Mouse (Mus musculus): ENCODE data around the gene Tarbp1. TPM values are rescaled to one million over a fixed set of nuclear protein-coding genes. Genes with fewer than 3 reads are reported as not detected.
"Not testable (repeated sequence)": the region's sequence is repeated elsewhere in the genome, so short reads cannot be mapped to it uniquely, and the experiment has no call there.

The Tarbp1 gene
- total RNA-seq, 2 experiments from 2014 or later = 4.9 to 5.6 TPM

DNA sequence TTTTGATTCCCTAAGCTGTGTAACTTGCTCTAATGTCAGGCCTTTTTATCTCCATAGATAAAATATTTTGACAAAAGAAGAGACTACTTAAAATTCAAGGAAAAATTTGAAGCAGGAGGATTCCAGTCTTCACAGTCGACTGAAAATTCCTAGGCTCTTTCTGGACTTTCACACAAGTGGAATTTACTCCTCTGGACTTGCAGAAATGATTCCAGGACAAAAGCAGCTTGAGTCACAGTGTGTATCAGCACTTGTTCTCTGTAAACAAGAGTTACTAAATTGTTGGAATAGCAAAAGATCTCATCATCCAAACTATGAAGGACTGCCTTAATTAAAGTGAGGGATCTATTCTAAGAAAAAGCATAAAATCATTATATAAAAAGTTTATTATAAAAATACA, 49.9 kb downstream of the Tarbp1 start:
- DNase-seq = no peak
- intact Hi-C loops (cut with DNase I; ENCODE audit: low total_unique reads) = no loop called here

GRCm38 (mm10) chr8:126424163-126424562, 50.7 kb downstream of the Tarbp1 start:
- DNase-seq = no peak
- intact Hi-C loops (cut with DNase I; ENCODE audit: low total_unique reads) = no loop called here

GRCm38 (mm10) chr8:126422920-126423300, 52.0 kb downstream of the Tarbp1 start:
- intact Hi-C loops (cut with DNase I; ENCODE audit: low total_unique reads) = no loop called here
- no peak for DNase-seq

DNA sequence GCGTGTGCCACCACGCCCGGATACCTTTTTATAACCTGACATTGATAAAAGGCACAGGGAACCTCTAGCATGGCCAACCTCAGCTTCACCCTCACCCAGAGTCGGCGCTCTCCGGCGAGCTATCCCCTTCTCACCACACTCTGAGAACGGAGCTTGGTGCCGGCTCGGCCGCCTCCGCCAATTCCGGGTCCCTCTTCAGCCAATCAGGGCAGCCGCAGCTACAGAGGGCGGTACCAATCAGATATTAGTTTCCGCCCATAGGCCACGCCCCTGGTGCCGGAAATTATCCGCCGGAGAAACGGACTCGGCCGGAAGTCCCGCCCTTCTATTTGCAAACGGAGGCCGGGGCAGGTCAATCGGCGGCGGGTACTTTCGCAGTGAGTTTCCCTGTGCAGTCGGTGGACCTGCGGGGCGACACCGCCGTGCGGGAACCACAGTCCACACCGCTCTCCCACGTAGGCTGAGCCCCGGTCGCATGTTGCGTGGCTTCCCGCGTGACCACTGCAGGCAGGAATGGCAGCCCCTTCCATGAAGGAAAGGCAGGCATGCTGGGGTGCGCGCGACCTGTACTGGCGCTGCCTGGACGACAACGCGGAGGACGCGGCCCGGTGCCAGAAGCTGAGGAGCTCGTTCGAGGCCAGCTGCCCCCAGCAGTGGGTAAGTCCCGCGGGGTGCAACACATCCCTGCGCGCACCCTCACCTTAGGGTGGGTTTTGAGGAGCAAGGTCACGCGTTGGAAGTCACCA, 52.5 kb downstream of the Tarbp1 start, which contains the start of gene Coa6:
Coa6 (plus strand) TSS at position 342 of the 746 bp plus-strand sequence.
- DNase-seq = peak; percentile 98
- intact Hi-C loops (cut with DNase I; ENCODE audit: low total_unique reads) = no loop called here

GRCm38 (mm10) chr8:126420834-126421233, 54.0 kb downstream of the Tarbp1 start:
- no peak for DNase-seq
- intact Hi-C loops (cut with DNase I; ENCODE audit: low total_unique reads) = no loop called here

- DNase-seq = no peak
- intact Hi-C loops (cut with DNase I; ENCODE audit: low total_unique reads) = no loop called here
Measured at GRCm38 (mm10) chr8:126405030-126405429, 69.8 kb downstream of the Tarbp1 start.

DNA sequence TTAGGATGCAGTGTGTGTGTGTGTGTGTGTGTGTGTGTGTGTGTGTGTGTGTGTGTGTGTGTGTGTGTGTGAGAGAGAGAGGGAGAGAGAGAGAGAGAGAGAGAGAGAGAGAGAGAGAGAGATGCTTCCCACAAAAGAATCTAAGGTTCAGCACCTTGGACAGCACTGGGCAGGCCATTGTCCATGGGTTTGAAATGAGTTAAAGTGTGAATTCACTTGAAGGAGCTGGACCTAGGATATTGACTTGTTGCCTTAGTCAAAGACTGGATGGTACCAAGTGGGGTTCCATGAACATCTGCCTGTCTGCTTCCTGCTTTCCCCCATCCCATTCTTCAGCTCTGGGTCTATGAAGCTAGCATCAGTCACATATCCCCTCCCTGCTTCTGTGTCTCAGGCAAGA, 70.3 kb downstream of the Tarbp1 start:
- DNase-seq; intact Hi-C loops (cut with DNase I; ENCODE audit: low total_unique reads): not testable (repeated sequence)

DNA sequence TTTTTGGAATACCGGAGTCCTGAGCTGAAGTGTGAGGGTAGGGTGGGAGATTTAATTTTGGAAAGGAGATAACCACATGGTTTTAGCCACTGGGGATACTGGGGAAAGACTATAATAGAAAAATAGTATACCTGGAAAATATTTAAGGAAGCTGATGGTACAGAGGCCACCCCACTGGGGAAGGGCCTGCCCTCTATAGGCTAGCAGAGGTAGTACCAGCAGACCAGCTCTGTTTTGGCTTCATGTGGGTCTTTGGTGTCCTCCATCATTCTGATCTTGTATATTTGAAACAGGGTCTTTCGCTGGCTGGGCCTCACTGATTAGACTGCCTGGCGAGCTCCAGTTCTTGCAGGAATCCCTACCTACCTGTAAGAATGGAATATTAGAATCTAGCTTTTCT, 76.5 kb downstream of the Tarbp1 start:
- intact Hi-C loops (cut with DNase I; ENCODE audit: low total_unique reads) = no loop called here
- DNase-seq = no peak

DNA sequence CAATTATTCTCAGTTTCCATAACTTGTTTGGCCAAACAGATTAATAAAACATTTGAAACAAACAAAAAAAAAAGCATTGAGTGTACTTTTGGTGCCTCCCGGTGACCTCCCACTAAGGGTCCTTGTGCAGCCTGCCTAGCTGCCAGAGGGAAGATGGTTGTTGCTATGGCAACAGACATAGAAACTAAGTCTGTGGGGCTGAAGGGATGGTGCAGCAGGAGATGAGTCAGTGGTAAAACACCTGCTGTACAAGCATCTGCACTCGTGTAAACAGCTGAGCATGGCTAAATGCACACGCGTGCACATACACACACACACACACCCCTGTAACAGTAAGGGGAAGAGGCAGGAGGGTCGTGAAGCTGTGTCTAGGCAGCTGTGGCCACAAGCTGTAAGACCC, 78.9 kb downstream of the Tarbp1 start:
- intact Hi-C loops (cut with DNase I; ENCODE audit: low total_unique reads) = no loop called here
- DNase-seq = no peak

DNA sequence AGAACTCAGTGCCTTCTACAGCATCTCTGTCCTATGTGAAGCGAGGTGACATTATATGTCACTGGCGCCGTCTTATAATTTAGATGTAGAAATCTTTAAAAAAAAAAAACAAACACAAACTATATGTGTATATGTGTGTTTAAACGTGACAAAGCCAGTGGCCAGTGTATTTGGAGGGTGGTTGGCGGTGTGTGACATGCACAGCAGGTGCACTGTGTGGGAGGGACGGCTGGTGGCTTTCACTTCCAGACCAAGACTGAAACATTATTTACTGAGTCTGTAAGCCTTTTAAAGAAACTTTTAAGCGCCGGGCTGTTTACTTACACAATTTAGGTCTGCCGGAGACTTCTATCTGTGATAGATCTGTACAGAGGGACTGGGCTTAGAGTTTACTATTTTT, 79.5 kb downstream of the Tarbp1 start:
- intact Hi-C loops (cut with DNase I; ENCODE audit: low total_unique reads) = no loop called here
- DNase-seq = no peak

DNA sequence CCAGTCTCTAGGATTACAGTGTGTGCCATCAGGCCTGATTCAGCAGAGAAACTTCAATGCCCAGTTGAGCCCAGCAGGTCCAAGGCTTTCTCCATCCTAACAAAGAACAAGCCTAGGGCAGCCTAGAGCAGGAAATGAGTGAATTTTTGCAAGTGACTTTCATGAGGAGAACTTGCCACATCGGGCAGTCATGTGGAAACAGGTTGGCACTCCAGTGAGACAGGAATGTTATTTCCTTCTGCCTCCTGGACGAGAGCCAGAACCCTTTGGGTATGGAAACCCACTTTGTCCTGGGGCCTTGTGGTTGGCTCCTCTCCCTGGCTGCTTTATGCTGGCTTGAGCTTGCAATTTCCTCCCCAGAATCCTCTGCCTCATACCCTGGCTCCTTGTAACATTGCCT, 83.3 kb downstream of the Tarbp1 start:
- intact Hi-C loops (cut with DNase I; ENCODE audit: low total_unique reads) = no loop called here
- no peak for DNase-seq

DNA sequence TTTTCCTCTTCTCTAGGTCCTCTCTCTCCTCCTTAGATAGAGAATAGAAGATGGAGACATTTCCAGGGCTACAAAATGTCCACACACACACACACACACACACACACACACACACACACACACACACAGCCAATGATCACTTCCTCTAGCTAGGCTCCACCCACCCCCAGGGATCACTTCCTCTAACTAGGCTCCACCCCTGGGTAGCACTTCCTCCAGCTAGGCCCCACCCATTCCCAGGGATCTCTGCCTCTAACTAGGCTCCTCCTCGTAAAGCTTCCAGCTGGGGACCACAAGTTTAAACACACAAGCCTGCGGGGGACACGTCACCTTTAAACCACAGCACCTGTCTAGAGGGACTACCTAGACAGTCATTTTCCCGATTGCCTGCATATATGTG, 87.3 kb downstream of the Tarbp1 start:
- intact Hi-C loops (cut with DNase I; ENCODE audit: low total_unique reads) = loop anchor here (10.0 kb wide), 1 partner anchor 123 kb away; no protein-coding TSS in a partner anchor
- DNase-seq = no peak

DNA sequence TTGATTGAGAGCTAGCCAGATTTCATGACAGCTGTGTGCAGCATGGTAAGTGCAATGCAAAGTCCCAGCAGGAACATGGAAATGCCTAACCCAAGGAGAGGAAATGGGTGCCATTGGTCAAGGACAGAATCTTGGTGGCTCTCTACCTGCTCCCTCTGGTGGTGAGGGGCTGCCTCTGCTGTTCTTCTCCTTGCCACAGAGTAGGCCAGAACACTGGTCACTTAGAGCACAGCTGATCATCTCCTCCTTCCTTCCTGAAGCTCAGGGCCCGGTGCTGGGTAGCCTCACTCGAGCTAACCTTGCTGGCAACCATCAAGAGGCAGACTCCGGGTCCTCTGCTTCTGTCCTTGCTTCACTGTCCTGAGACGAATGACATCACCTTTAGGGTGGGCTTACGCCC, 92.1 kb downstream of the Tarbp1 start:
- intact Hi-C loops (cut with DNase I; ENCODE audit: low total_unique reads) = loop anchor here (10.0 kb wide), 1 partner anchor 118 kb away; no protein-coding TSS in a partner anchor
- peak; percentile 12 for DNase-seq

DNA sequence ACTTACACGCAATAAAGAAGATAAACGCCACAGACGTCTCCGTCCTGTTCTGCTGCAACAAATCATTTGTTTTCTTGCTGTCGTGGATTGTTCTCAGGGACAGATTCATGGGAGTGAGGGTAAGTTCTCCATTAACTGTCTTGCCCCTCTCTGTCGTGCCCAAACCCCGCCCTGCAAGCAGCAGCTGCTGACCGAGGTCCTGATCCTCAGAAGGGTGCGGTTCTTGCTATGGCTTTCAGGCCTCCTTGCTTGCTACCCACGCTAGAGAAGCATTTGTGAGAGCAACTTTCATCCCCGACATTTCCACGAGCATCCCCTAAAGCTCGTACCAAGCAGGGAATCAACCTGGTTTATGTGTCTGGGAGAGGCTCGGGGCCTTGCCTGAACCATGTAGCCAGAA, 92.6 kb downstream of the Tarbp1 start:
- DNase-seq = no peak
- intact Hi-C loops (cut with DNase I; ENCODE audit: low total_unique reads) = loop anchor here (10.0 kb wide), 1 partner anchor 117 kb away; no protein-coding TSS in a partner anchor

DNA sequence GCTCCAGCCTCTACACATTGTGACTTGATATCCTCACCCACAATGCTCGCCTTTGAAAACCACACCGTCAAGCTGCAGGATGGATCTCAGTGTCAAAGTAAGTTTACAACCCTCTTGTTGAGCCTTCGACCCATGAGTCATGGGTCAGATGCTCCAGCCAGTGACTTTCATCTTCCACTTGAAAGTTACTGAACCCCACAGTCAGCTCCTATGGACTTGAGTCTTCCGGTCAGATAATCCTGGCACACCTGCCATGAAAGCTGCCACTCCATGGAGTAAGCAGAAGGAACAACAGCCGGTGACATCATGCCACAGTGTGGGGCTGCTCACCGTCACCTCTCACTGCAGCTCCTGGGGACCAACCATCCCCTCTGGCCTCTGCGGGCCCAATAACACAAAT, 93.6 kb downstream of the Tarbp1 start:
- intact Hi-C loops (cut with DNase I; ENCODE audit: low total_unique reads) = loop anchor here (10.0 kb wide), 1 partner anchor 116 kb away; no protein-coding TSS in a partner anchor
- DNase-seq = no peak

- intact Hi-C loops (cut with DNase I; ENCODE audit: low total_unique reads) = loop anchor here (10.0 kb wide), 1 partner anchor 115 kb away; no protein-coding TSS in a partner anchor
- peak; percentile 13 for DNase-seq
Measured at GRCm38 (mm10) chr8:126380141-126380540, 94.7 kb downstream of the Tarbp1 start.

DNA sequence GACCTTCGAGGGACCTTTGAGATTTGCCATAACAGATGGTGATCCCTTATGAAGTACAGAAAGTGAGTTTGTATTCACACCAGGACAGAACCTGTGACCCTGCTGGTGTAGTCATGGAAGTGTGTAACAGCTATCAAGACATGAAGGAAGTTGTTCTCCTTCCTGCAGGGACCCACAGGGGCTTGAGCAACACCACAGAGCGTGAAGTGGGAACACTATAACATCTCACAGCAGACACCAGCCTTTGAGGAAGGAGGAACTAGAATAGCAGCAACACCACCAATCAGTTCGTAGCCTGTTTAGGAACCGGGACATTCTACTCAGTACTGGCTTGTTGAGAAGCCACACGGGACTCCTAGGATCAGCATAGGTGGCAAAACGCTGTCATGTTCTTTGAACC, 95.3 kb downstream of the Tarbp1 start:
- DNase-seq = no peak
- intact Hi-C loops (cut with DNase I; ENCODE audit: low total_unique reads) = no loop called here
